Mouse (Mus musculus) layer of hippocampus, postnatal 14 days (tissue): ENCODE results near the gene Olfr340. TPM values are rescaled to one million over a fixed set of nuclear protein-coding genes. Genes with fewer than 3 reads are reported as not detected.
"Not testable (repeated sequence)": the region's sequence is repeated elsewhere in the genome, so short reads cannot be mapped to it uniquely, and the experiment has no call there.

Source experiments
- DNase-seq, 2 experiments: peaks; one replicate each; pipeline ENCODE4 v3.0.0; 2021 to 2022; ENCODE audit warnings: low spot score in 2 of 2, mixed read lengths in 1 of 2
- long read RNA-seq, 2 experiments: library from polyadenylated mRNA; stranded (forward); transcript quantifications; one replicate each; pipeline ENCODE4 v2.0.0; 2021
- total RNA-seq, 2 experiments: library from RNA; stranded (reverse); gene quantifications; 2 replicates each; pipeline ENCODE4 v1.2.3; 2021

Gene Olfr340
- total RNA-seq = not detected
- long read RNA-seq, experiment 1 = 0 reads
- long read RNA-seq, experiment 2 = 0 reads

GRCm38 (mm10) chr2:36452287-36452686, at the start of gene Olfr340:
Gene Olfr340, plus strand, starts transcription at chr2:36452587.
- no peak for DNase-seq

- DNase-seq = not testable (repeated sequence)
Observed at GRCm38 (mm10) chr2:36415174-36415573, 37.2 kb upstream of the Olfr340 start.

GRCm38 (mm10) chr2:36415591-36415990, 36.8 kb upstream of the Olfr340 start:
- not testable (repeated sequence) for DNase-seq

GRCm38 (mm10) chr2:36418647-36419046, 33.7 kb upstream of the Olfr340 start, which contains the start of gene Olfr339:
Gene Olfr339, plus strand, starts transcription at chr2:36418947.
- no peak for DNase-seq

- no peak for DNase-seq
Observed at GRCm38 (mm10) chr2:36473634-36474033, 21.2 kb downstream of the Olfr340 start.

GRCm38 (mm10) chr2:36482368-36482767, 30.0 kb downstream of the Olfr340 start, which contains the start of gene Olfr341:
Gene Olfr341, minus strand, starts transcription at chr2:36482468.
- no peak for DNase-seq

Other genes starting within 250 kb of the Olfr340 start
- 10 to 100 TPM; 16.4 to 19.6 TPM for gene Ptgs1, start 222.2 kb upstream of the Olfr340 start, total RNA-seq
- under 1 TPM in 1 of 2 experiments, not detected in 1; 0.05 TPM for gene Olfr338, start 79.1 kb upstream of the Olfr340 start, total RNA-seq
- not detected for gene Olfr339, start 33.6 kb upstream of the Olfr340 start, total RNA-seq
- not detected for gene Olfr341, start 29.9 kb downstream of the Olfr340 start, total RNA-seq
- gene Olfr342, start 72.4 kb downstream of the Olfr340 start, total RNA-seq = not detected
- under 1 TPM; 0.05 to 0.07 TPM for gene Olfr344, start 114.1 kb downstream of the Olfr340 start, total RNA-seq
- not detected for gene Olfr345, start 187.5 kb downstream of the Olfr340 start, total RNA-seq
- gene Olfr346, start 233.2 kb downstream of the Olfr340 start, total RNA-seq = not detected